Mouse (Mus musculus): ENCODE results near the gene Ctxn1. TPM values are rescaled to one million over a fixed set of nuclear protein-coding genes. Genes with fewer than 3 reads are reported as not detected.
"Not testable (repeated sequence)": the region's sequence is repeated elsewhere in the genome, so short reads cannot be mapped to it uniquely, and the experiment has no call there.

The Ctxn1 gene
- total RNA-seq, 2 experiments from 2014 or later = 581 to 590 TPM

- DNase-seq (ENCODE audit: extremely low spot score in 1 of 2, low spot score in 2 of 2) = no peak
- intact Hi-C loops (cut with DNase I) = loop anchor here (5.0 kb wide), 2 partner anchors 92 to 117 kb away; partner anchors contain the start of gene Evi5l
- Histone ChIP-seq H3K4me3 (no peak overlapping the region; the same call in 1 of the 2 replicates), H3K27ac (peak overlapping the region; percentile 95)
- TF ChIP-seq CTCF (IDR thresholded peaks at IDR 0.05) = no peak
Observed at GRCm38 (mm10) chr8:4259805-4260170, 714 bp upstream of the Ctxn1 start.

GRCm38 (mm10) chr8:4258678-4259077, 396 bp downstream of the Ctxn1 start:
- peak overlapping the region; percentile 95 for H3K27ac ChIP-seq
- TF ChIP-seq CTCF (IDR thresholded peaks at IDR 0.05) = no peak
- DNase-seq (ENCODE audit: extremely low spot score in 1 of 2, low spot score in 2 of 2) = peak; percentile 52 to 57
- H3K4me3 ChIP-seq = peak overlapping the region; percentile 83
- intact Hi-C loops (cut with DNase I) = loop anchor here (5.0 kb wide), 2 partner anchors 91 to 116 kb away; partner anchors contain the start of gene Evi5l

- peak; percentile 84 to 87 for DNase-seq (ENCODE audit: extremely low spot score in 1 of 2, low spot score in 2 of 2)
- H3K4me3 ChIP-seq = peak overlapping the region; percentile 83
- intact Hi-C loops (cut with DNase I) = loop anchor here (5.0 kb wide), 2 partner anchors 91 to 116 kb away; partner anchors contain the start of gene Evi5l
- TF ChIP-seq CTCF (IDR thresholded peaks at IDR 0.05) = peak; percentile 91
- H3K27ac ChIP-seq = peak overlapping the region; percentile 95
Observed at GRCm38 (mm10) chr8:4258233-4258632, 841 bp downstream of the Ctxn1 start.

- H3K27ac ChIP-seq = peak overlapping the region; percentile 95
- intact Hi-C loops (cut with DNase I) = loop anchor here (5.0 kb wide), 2 partner anchors 90 to 115 kb away; partner anchors contain the start of gene Evi5l
- no peak for DNase-seq (ENCODE audit: extremely low spot score in 1 of 2, low spot score in 2 of 2)
- no peak for TF ChIP-seq CTCF (IDR thresholded peaks at IDR 0.05)
- H3K4me3 ChIP-seq = peak overlapping the region; percentile 83
Observed at GRCm38 (mm10) chr8:4257350-4257749, 1.7 kb downstream of the Ctxn1 start.

GRCm38 (mm10) chr8:4256911-4257310, 2.2 kb downstream of the Ctxn1 start:
- peak; percentile 79 to 82 for DNase-seq (ENCODE audit: extremely low spot score in 1 of 2, low spot score in 2 of 2)
- no peak for TF ChIP-seq CTCF (IDR thresholded peaks at IDR 0.05)
- peak overlapping the region; percentile 95 for H3K27ac ChIP-seq
- peak overlapping the region; percentile 83; the same call in 1 of the 2 replicates for H3K4me3 ChIP-seq
- intact Hi-C loops (cut with DNase I) = loop anchor here (5.0 kb wide), 2 partner anchors 90 to 115 kb away; partner anchors contain the start of gene Evi5l

GRCm38 (mm10) chr8:4255471-4255870, 3.6 kb downstream of the Ctxn1 start:
- H3K4me3 ChIP-seq; DNase-seq (ENCODE audit: extremely low spot score in 1 of 2, low spot score in 2 of 2): not testable (repeated sequence)
- H3K27ac ChIP-seq = peak overlapping the region; percentile 16; the same call in 1 of the 2 replicates
- intact Hi-C loops (cut with DNase I) = loop anchor here (5.0 kb wide), 2 partner anchors 88 to 113 kb away; partner anchors contain the start of gene Evi5l

- peak; percentile 52 for TF ChIP-seq CTCF (IDR thresholded peaks at IDR 0.05)
- Histone ChIP-seq H3K27ac (peak overlapping the region; percentile 95), H3K4me3 (peak overlapping the region; percentile 94)
- intact Hi-C loops (cut with DNase I) = no loop called here
- DNase-seq (ENCODE audit: extremely low spot score in 1 of 2, low spot score in 2 of 2) = peak; percentile 61 to 62
Observed at GRCm38 (mm10) chr8:4254001-4254400, 5.1 kb downstream of the Ctxn1 start.

GRCm38 (mm10) chr8:4252934-4253841, 5.9 kb downstream of the Ctxn1 start, which contains the start of gene Snapc2:
Gene Snapc2, plus strand, starts transcription at chr8:4253080.
- TF ChIP-seq CTCF (IDR thresholded peaks at IDR 0.05) = no peak
- Histone ChIP-seq H3K4me3 (peak within 1 kb of the TSS; percentile 94), H3K27ac (peak within 1 kb of the TSS; percentile 95)
- intact Hi-C loops (cut with DNase I) = loop anchor here (1.0 to 2.0 kb wide), 2 partner anchors 14 to 70 kb away; partner anchors contain the start of genes Gm49320 and Map2k7
- peak; percentile 95 for DNase-seq (ENCODE audit: extremely low spot score in 1 of 2, low spot score in 2 of 2)

GRCm38 (mm10) chr8:4252116-4252760, 6.8 kb downstream of the Ctxn1 start:
- Histone ChIP-seq H3K4me3 (peak overlapping the region; percentile 94), H3K27ac (peak overlapping the region; percentile 95)
- no peak for DNase-seq (ENCODE audit: extremely low spot score in 1 of 2, low spot score in 2 of 2)
- TF ChIP-seq CTCF (IDR thresholded peaks at IDR 0.05) = no peak
- intact Hi-C loops (cut with DNase I) = loop anchor here (2.0 kb wide), 1 partner anchor 13 kb away; the partner anchor contains the start of genes Gm49320 and Map2k7

- intact Hi-C loops (cut with DNase I) = no loop called here
Observed at GRCm38 (mm10) chr8:4250306-4250970, 8.6 kb downstream of the Ctxn1 start.

GRCm38 (mm10) chr8:4249213-4249612, 9.9 kb downstream of the Ctxn1 start:
- intact Hi-C loops (cut with DNase I) = loop anchor here (2.0 kb wide), 1 partner anchor 34 kb away; no protein-coding TSS in a partner anchor
- TF ChIP-seq CTCF (IDR thresholded peaks at IDR 0.05) = no peak
- DNase-seq (ENCODE audit: extremely low spot score in 1 of 2, low spot score in 2 of 2) = no peak
- Histone ChIP-seq H3K27ac (peak overlapping the region; percentile 33; the same call in 1 of the 2 replicates), H3K4me3 (no peak overlapping the region)

More at GRCm38 (mm10) chr8:4250306-4250970, 8.6 kb downstream of the Ctxn1 start:
- DNase-seq (ENCODE audit: extremely low spot score in 1 of 2, low spot score in 2 of 2) = peak; percentile 86 to 88
- TF ChIP-seq CTCF (IDR thresholded peaks at IDR 0.05) = peak; percentile 93
- Histone ChIP-seq H3K27ac (no peak overlapping the region), H3K4me3 (no peak overlapping the region)
